Mouse (Mus musculus) gastrocnemius, adult 2 months (tissue): ENCODE measurements around the gene Bnip3. TPM values are rescaled to one million over a fixed set of nuclear protein-coding genes. Genes with fewer than 3 reads are reported as not detected.

ENCODE experiments used
- DNase-seq: peaks from one replicate; pipeline ENCODE4 v3.0.0; 2022
- H3K27ac ChIP-seq: fragments of 200-600 bp; 2 replicates; pipeline ENCODE4 v1.8.1; 2022; ENCODE audit warnings: mild to moderate bottlenecking
- H3K4me3 ChIP-seq: fragments of 200-600 bp; 2 replicates; pipeline ENCODE4 v1.8.1; 2022; ENCODE audit warnings: mild to moderate bottlenecking, moderate library complexity
- CTCF ChIP-seq: fragments of 200-600 bp; IDR thresholded peaks from 2 replicates; pipeline ENCODE4 v1.8.1; 2022; ENCODE audit warnings: antibody characterized with exemption, mild to moderate bottlenecking, moderate library complexity
- intact Hi-C: fragments of 180-260 bp; cut with DNase I; formaldehyde crosslinking; loops from one replicate; pipeline ENCODE4 v1.15.1; 2025
- total RNA-seq, 2 experiments: library from RNA; stranded (reverse); gene quantifications; 2 replicates each; pipeline ENCODE4 v1.2.3; 2021

Bnip3 gene
- total RNA-seq, 2 experiments from 2014 or later, result 269 to 303 TPM

DNA sequence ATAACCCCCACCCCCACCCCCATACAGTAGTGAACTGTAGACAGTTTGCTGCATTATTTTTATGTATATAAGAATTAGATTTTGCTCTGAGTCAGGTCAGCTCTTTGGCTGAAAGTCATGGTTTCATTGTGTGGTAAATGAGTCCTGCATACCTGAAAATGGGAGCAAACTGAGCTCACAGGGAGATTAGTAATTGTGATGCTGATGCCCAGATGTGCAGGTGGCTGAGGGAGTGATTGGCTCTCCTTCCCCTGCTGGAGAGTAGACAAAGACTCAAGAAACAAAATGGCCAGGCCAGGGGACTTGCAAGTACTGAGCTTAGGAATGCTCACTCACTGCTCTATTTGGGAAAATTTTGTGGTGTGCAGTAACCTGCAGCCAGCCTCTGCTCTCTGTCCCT lies 59.2 kb downstream of the Bnip3 start:
- no peak for TF ChIP-seq CTCF
- Histone ChIP-seq H3K4me3 (no peak overlapping the region), H3K27ac (no peak overlapping the region)
- intact Hi-C loops, result no loop called here
- DNase-seq, result no peak

- Histone ChIP-seq H3K4me3 (peak overlapping the region; percentile 96), H3K27ac (peak overlapping the region; percentile 52; the same call in 1 of the 2 replicates)
- intact Hi-C loops, result no loop called here
- DNase-seq, result no peak
- TF ChIP-seq CTCF, result no peak
Observed at GRCm38 (mm10) chr7:138848028-138848920, 61.0 kb downstream of the Bnip3 start.

DNA sequence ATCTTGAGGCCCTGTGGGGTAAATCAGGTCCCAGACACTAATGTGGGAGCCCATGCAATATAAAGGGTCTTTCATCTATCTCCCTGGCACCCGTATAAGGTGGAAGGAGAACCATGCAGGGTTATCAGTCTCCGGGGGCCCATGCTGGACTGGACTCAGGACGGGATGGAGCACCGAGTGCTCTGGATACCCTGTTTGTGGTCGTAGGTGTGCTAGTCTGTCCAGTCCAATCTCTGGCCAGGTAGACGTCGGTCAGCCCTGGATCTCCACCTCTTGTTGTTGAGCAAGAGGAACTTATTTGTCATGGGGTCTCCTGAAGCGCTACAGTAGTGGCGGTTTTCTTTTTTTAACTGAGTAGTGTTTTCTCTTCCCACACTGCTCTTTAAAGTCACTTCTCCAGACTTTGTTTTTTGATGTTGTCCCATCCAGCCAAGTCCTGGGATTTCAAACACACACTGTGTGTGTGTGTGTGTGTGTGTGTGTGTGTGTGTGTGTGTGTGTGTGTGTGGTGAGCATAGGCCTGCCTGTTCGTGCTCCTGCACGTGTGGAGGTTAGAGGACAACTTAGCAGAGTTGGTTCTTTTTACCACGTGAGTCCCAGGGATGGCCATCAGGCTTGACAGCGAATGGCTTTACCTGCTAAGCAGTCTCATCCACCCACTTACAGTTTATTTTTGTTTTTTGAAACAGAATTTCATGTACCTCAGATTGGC lies 61.8 kb downstream of the Bnip3 start:
- intact Hi-C loops, result loop anchor here (2.0 kb wide), 1 partner anchor 61 kb away; the partner anchor contains the start of gene Bnip3
- DNase-seq, result no peak
- Histone ChIP-seq H3K4me3 (peak overlapping the region; percentile 96), H3K27ac (peak overlapping the region; percentile 100)
- TF ChIP-seq CTCF, result no peak

DNA sequence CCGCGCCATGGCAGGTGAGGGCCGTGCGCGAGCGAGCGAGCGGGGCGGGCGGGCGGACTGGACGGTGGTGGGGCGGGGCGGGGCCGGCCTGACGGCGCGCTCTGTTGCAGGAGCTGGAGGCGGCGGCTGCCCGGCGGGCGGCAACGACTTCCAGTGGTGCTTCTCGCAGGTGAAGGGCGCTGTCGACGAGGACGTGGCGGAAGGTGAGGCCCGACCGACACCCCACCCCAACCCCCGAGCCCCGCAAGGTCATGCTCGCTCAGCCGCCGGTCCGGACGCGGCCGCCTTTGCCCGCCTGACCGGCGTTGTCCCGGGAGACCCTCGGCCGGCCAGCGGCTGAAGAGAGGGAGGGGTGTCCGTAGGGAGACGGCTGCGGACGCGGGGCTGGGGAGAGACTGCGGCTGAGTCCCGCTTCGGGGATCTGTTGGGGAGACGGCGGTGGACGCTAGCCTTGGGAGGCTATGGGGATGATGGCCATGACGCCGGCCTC lies 62.8 kb downstream of the Bnip3 start:
- peak overlapping the region; percentile 100 for H3K27ac ChIP-seq
- no peak for DNase-seq
- intact Hi-C loops, result loop anchor here (2.0 kb wide), 1 partner anchor 62 kb away; the partner anchor contains the start of gene Bnip3

GRCm38 (mm10) chr7:138845544-138846391 lies 63.6 kb downstream of the Bnip3 start, which contains the start of the genes Ppp2r2d and Mapk1ip1:
TSS of gene Ppp2r2d (plus strand) at chr7:138846079.
TSS of gene Mapk1ip1 (minus strand) at chr7:138846273.
- intact Hi-C loops, result loop anchor here (2.0 kb wide), 1 partner anchor 63 kb away; the partner anchor contains the start of gene Bnip3
- TF ChIP-seq CTCF, result peak; percentile 82
- H3K27ac ChIP-seq, result peak within 1 kb of the TSS; percentile 100
- peak within 1 kb of the TSS; percentile 96 for H3K4me3 ChIP-seq
- DNase-seq, result peak; percentile 99

More for the DNA sequence above, 62.8 kb downstream of the Bnip3 start:
- peak overlapping the region; percentile 96 for H3K4me3 ChIP-seq
- TF ChIP-seq CTCF, result no peak

DNA sequence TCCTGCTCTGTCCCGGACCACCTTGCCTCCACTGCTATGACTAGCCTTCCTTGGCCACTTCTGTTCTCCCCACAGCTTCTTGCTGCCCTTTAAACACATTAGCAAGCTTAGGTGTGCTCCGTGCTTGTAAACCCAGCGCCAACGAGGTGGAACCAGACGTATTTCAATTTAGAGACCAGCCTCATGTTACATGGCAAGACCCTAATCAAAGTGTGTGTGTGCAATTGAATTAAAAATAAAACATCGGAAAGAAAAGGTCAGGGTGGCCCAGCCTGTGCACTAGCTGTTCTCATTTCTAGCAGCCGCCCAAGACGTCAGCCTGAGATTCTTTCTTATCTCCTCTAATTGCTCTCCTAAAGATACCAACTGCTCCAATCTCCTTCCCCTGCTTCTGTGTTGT lies 64.2 kb downstream of the Bnip3 start:
- intact Hi-C loops, result no loop called here
- DNase-seq, result no peak
- Histone ChIP-seq H3K4me3 (peak overlapping the region; percentile 96), H3K27ac (peak overlapping the region; percentile 100)
- no peak for TF ChIP-seq CTCF

DNA sequence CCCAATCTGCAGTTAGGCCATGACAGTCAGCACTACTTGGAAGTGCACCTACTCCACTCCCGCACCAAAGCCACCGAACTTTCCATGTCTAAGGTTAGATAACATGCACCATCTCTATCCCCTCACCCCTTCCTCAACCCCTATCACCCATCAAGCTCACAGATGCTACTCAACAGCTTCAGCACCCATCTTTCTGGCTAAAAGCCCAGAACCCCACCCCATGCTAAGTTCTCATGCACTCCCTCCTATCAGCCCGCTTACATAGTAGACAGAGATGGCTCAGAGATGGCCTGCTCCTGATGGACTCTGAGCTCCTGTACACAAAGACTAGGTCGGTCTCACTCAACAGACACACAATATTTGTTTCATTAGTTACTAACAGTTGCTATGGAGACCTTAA lies 65.9 kb downstream of the Bnip3 start:
- H3K4me3 ChIP-seq, result peak overlapping the region; percentile 96
- intact Hi-C loops, result no loop called here
- no peak for TF ChIP-seq CTCF
- H3K27ac ChIP-seq, result peak overlapping the region; percentile 100; the same call in 1 of the 2 replicates
- DNase-seq, result no peak

GRCm38 (mm10) chr7:138841436-138842151 lies 67.7 kb downstream of the Bnip3 start:
- H3K4me3 ChIP-seq, result no peak overlapping the region
- H3K27ac ChIP-seq, result peak overlapping the region; percentile 52
- no peak for TF ChIP-seq CTCF
- intact Hi-C loops, result no loop called here
- no peak for DNase-seq

Other genes starting within 250 kb of the Bnip3 start
- gene Ppp2r2d, start 63.4 kb downstream of the Bnip3 start, total RNA-seq, result 10 to 100 TPM; 42.5 to 43.5 TPM
- gene Mapk1ip1, start 63.2 kb downstream of the Bnip3 start, total RNA-seq, result 10 to 100 TPM; 29.6 to 31.8 TPM
- gene Jakmip3, start 31.2 kb upstream of the Bnip3 start, total RNA-seq, result under 1 TPM; 0.15 to 0.28 TPM
- gene Dpysl4, start 176.5 kb upstream of the Bnip3 start, total RNA-seq, result under 1 TPM; 0.23 to 0.75 TPM